Mouse (Mus musculus): ENCODE data around the gene B3gnt2.
"Not testable (repeated sequence)": the region's sequence is repeated elsewhere in the genome, so short reads cannot be mapped to it uniquely, and the experiment has no call there.

B3gnt2 gene

DNA sequence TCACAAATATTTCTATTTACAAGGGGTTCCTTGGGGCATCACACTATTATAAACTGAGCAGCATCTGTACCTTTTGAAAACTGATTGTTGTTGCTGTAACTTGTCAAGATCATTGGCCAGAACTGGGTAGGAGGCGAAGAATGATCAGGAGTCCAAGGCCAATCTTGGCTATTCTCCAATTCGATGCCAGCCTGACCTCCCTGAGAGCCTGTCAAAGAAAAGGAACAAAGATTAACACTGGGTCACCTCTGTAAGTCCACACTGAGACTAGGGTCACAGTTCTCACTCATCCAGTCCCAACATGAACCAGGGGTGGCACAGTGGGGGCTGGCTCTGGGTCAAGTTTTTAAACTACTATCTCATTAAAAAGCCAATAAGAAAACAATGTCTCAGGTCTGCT, 85.9 kb downstream of the B3gnt2 start:
- no peak for DNase-seq (ENCODE audit: low read depth)

DNA sequence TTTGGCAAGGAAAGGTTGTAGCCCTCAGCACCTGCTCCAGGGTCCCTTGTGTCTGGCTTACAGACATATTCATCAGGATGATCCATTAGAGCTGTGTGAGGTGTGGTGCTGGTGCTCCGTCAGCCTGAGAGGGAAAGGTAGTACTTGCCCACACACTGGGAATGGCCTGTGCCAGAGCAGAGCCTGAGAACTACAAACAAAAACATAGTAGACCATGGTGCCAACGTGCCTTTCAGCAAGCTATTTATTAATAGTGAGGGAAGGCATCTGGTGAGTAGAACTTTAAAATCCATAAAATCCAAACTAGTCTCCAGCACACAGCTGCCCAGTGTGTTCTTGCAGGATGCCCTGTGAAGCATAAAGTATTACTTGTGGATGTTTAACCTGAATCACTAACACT, 94.5 kb downstream of the B3gnt2 start:
- DNase-seq (ENCODE audit: low read depth): no peak

DNA sequence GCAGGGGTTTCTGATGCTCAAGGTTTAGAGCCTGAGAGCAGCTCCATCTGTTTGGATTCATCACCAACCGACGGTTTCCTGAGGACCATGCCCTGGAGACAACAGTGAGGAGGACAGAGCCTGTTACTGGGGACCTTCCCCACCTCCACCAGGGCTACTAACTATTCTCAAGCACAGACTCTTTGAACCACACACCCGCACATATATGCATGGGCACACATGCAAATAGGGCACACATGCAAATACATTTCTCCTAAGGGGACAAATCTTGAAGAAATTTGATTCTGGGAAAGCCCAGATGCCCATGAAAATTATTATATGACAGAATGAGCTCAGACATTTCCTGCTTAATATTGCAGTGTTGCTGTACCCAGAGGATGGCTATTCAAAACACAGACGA, 95.3 kb downstream of the B3gnt2 start:
- DNase-seq (ENCODE audit: low read depth): no peak

DNA sequence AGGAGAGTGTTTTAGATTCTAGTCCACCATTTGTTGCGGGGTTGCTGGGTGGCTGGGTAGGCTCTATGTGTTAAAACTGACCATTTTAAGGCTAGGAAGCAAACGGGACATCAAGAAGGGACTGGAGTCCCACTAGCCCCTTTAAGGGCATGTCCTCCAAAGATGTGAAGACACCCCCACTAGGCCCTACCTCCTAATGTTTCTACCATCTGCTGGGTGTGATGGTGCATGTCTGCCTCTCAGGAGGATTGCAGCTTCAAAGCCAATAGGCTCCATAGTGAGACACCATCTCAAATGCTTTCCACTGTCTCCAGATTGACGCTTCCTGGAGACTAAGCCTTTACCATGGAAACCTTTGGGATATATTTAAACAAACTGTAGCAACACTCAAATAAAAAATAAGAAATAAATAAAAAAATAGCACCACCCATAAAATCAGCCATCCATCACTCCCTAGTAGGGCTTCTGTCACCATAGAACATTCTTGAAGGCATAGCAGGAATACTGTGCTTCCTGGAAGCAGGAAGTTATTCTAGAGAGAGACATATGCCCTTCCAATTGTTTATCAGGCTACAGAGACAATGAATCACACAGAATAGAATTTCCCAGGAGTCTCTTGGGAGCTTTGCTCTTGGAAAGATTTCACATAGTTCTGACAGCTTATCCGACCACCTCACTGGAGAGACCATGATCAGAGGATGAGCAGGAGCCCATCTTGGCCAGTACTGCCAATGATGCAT, 97.0 kb downstream of the B3gnt2 start:
- no peak for DNase-seq (ENCODE audit: low read depth)

DNA sequence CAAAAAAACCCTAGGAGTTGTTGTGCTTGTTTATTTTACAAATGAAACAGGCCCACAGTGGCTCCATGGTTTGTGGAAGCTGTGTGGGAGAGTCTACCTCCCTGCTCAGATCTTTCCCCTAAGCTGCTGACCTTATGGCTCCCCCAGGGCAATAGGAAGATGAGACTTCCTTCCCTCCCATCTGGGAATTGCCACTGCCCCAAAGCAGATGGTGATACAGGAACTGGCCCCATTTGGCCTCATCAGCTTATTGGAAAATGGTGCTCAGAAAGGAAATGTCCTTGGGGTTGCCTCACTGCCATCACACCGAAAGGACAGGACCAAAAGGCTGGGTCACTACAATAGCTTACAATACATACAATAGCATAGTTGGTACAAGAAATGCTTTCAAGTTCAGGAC, 97.7 kb downstream of the B3gnt2 start:
- DNase-seq (ENCODE audit: low read depth): no peak

DNA sequence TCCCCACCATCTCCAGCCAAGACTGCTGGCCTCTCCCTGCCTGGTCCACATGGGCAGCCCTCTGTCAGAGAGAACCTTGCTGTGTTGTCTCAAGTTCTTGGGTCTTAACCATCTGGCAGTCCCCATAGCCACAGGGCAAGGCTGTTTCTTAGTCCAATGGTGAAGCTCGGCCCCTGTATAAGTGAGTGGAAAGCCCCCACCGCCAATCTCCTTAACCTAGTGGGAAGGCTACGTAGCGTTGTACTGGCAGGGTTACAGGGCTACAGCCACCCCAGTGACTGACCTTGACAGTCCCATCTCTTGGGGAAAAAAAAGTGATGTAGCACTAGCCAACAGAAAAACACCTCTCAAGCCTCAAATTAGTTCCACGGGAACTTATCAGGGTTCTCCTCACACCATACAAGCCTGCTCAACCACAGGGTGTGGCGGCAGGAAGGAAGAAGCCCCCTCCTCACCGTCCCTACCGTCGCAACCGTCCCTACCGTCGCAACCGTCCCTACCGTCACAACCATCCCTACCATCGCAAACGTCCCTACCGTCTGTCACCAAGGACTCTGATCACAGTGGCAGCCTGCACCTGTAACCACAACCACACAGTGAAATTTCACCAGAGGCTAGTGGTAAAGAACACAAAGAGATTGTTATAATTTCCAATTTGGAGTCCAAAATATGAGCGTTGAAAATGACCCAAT, 98.4 kb downstream of the B3gnt2 start:
- DNase-seq (ENCODE audit: low read depth): no peak

DNA sequence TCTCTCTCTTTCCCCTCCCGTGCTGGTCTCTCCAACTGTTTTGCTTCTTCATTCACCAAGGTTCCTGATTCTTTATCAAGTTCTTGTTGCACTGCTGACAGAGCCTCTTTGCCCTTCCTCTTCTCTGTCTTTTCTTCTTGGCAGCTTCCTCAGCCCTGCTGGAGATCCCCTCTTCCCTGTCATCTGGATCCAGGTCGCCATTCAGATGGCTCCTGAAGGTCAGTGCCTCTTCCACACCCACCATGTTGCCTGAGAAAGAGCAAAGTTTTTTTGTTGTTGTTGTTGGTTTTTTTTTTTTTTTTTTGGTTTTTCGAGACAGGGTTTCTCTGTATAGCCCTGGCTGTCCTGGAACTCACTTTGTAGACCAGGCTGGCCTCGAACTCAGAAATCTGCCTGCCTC, 101.0 kb downstream of the B3gnt2 start:
- no peak for DNase-seq (ENCODE audit: low read depth)

DNA sequence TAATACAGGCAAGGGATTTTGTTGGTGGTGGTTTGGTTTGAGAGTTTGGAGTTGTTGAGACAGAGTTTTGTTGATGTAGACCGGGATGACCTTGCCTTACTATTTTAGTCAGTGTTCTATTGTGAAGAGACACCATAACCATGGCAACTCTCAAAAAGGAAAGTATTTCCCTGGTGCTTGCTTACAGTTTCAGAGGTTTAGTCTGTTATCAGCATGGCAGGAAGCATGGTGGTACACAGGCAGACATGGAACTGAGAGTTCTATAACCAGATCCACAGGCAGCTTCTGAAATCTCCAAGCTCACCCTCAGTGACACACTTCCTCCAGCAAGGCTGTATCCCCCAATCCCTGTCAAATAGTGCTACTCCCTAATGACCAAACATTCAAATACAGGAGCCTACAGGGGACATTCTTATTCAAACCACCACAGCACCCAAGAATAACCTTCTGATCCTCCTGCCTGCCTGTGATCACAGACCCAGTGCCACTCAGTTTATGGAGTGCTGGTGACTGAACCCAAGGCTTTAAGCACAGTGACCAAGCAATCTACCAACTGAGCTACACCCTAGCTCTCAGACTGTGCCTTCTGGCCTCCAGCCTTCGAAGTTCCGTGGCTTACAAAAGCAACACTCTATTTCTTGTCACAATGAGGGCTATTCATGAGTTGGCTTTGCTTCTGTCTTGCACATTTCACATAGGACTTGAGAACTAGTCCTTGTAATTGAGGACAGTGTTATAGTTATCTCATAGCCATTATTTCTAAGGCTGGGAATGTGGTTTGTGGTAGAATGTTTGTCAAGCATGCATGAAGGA, 104.4 kb downstream of the B3gnt2 start:
- no peak for DNase-seq (ENCODE audit: low read depth)

DNA sequence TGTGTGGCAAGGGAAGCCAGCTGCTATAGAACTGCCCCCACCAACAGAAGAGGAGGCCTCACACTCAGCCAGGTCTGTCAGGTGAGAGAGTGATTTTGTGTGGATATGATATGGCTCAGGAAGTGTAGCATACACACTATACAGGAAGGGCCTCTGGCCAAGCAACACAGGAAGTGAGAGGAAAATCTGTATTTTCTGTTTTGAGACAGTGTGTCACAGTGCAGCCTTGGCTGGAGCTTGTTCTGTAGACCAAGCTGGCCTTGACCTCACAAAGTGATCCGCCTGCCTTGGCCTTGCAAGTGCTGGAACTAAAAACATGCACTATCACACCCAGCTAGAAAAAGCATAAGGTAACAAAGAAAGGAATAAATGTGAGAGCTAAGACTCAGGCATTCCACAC, 105.6 kb downstream of the B3gnt2 start:
- no peak for DNase-seq (ENCODE audit: low read depth)

DNA sequence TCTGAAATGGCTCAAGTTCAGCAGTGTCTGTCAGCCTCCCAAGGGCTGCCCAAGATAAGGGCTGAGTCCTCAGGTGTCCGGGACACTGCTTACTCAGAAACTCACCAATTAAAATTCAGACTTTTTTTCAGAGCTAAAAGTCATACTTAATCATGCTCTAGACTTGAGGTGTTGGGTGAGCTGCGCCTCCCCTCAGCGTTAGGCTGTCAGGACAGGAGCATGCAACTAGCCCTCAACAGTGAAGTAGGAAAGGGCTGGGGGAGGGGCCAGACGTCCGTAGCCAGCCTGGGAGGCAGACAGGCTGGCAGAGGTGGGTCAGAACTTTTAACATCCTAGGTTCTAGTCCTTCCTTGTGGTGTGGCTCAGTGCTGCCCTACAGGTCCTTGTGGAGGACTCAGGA, 108.2 kb downstream of the B3gnt2 start:
- no peak for DNase-seq (ENCODE audit: low read depth)

DNA sequence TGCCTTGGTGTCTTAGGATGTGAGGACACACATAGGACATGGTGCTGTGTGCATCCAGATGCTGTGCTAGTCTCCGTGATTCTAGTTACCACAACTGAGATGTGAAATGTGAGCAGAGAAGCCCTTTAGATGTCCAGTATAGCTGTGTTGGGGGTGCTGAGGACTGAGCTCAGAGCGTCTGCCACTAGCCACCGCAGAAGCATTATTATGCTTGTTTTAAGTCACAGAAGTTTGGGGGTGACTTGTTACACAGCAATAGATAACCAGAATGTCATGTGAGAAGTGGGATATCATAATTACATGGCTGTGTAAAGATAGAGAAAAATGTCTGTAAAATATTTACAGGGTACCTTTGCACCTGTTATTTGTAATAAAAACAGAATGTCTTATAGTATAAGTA, 109.2 kb downstream of the B3gnt2 start:
- no peak for DNase-seq (ENCODE audit: low read depth)

DNA sequence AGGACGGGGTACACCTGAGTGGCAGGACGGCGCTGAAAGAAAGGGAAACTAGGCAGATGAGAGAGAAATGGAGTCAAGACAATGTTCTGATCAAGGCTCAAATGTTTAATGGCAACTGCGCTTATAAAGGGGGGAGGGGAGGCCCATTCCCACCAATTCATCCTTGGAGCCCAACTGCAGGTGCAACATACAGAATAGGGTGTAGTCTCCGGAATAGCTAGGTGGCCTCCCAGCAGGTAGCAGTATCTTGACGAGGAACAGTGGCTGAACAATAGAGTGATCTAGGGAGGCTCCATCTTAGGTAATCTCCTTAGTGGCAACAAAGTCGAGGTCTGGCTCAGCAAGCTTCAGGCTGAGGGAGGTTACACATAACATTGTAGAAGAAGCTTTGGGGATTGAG, 113.4 kb downstream of the B3gnt2 start:
- no peak for DNase-seq (ENCODE audit: low read depth)

DNA sequence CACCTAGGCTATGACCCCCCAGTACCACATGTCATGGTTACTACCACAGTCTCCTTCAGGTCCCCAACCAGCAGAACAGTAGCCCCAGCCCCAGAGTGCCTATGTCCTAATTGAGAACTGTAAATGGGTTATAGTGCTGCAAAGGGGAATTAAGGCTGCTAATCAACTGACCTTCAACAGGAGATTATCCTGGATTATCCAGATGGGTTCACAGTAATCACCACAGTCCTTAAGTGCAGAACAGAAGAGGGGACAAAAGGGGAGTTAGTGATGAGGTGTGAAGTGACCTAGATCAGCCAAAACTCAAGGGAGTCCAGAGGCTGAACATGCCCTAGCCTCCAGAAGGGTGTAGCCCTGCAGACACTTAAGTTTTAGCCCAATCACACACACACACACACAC, 115.4 kb downstream of the B3gnt2 start:
- DNase-seq (ENCODE audit: low read depth): no peak

DNA sequence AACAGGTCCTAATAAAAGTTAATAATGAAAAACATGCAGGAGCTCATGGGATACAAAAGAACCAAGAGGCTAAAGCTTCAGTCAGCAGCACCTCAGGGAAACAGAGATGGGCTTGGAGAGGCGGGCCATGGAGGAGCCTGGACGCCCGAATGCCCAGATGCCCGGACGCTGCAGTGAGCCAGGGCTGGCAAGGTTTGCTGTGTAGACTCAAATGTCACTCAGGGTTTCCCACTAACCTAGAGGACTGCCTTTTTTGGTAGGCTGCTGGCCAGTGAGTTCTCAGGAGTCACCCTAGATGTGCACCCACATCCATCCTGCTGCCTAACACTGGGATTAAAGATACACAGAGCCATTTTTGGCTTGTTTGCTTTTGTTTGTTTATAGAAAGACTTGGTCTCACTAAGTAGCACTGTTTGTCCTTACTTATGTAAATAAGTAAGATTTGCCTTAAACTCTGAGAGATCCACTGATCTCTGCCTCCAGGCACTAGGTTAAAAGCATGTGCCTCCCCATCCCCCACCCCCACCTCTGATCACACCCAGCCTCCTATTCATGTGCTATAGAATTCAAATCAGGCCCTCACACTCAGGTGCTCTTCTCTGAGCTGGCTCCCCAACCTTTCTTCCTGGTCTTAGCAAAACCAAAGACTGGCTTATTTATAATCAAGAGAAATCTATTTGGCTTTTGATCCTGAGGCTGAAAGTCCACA, 117.0 kb downstream of the B3gnt2 start:
- no peak for DNase-seq (ENCODE audit: low read depth)

DNA sequence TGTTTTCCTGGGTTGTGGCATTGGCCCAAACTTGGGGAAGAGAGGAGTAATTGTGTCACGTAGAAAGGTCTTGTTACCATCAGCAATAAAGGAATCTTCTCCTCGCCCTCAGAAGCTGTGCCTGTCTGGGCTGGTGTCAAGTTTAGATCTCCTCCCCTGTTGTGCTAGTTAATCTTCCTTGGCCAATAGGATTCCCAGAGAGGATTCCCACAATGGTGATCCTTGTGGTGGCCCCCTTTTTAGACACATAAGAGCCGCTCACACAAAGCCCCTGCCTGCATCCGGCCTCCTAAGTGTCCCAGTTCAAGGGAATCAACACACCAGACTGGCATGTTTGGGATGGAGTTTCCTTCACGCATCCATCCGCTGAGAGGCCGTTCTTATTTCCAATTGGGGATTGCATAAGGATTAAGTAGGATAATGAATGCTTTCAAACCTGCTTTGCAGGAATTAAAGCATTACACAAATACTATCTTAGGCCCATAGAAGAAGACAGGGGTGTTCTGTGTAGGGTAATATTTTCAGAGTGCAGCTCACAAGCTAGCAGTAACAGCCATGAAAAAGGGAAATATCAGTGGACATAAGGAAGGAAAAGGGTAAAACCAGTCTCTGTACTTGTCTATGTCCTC, 118.6 kb downstream of the B3gnt2 start:
- DNase-seq (ENCODE audit: low read depth): no peak

DNA sequence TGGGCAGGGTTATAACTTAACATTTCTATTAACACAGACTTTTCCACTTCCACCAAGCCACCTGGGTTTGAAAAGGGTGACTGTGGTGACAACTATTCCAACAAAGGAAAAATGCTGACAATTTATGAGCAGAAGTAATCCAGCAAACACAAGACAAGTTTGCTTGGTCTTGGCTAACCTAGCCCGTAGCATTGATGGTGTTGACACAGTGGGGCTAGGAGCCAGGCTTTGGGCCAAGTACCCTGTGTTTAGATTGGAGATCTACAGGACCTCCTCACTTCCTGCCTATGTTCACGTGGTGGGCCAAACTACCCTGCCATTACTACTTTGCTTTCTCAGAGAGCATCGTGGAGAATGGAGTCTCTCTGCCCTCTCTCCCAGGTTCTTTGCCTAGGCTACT, 119.3 kb downstream of the B3gnt2 start:
- no peak for DNase-seq (ENCODE audit: low read depth)

DNA sequence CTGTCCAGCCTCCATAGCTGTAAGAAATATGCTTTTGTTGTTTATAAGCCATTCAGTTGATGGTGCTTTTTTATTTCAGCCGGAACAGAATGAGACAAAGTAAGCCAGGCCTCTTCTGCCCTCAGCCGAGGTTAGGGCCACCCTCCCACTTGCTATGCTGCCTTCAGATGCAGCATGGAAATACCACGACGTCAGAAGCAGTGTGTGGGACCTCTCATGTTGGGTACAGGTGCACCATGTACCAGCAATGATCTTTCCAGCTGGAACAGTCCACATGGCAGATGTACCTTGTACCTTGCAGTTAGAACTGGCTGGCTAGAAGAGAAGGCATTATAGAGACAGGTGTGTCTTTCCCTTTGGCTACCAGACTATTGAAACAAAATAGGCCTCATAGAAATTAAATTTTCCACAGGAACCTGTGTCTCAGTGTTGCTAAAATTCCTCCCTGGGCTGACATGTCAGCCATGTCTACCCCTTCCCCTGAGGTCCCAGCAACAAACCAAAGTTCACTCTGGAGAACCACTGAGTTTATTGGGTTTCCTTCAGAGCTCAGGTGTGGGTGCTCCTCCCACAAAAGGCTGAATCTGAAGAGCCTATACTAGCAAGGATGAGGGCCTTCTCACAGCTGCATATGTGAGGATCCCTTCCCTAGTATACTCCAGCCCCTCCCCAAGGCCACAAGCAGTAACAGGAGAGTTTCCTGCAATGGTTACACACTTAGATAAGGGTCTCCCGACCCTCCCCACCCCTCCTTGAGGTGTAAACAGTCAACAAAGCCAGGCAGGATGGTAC, 121.1 kb downstream of the B3gnt2 start:
- no peak for DNase-seq (ENCODE audit: low read depth)

DNA sequence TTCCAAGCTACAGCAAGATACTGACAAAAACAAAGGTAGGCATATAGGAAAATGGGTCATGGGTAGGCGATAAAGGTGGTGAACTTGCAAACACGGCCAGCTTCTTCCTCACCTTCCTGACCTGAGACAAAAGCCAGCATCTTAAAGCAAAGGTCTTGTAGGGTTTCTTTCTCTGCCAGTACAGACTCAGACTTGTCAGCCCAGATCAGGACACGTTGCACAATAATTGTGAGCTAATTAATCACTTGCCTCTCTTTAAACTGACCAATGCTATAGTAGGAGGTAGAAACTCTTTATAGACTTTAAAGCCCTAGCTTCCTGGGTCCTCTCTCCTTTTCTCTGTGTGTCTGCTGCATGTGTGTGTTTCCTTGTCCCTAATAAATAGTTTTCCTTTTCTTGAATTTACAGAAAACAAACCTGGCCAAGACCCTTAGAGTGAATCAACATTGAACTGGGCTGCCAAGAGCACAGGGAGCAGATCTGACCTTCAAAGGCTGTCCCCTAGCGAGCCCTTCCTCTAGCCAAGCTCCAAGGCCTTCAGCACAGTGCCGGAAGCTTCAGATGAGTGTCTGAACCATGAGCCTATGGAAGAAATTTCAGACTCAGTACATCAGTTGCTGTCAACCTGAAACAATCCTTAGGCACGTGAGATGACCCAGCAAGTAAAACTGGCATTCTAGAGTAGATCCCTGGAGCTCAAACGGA, 124.1 kb downstream of the B3gnt2 start:
- no peak for DNase-seq (ENCODE audit: low read depth)

DNA sequence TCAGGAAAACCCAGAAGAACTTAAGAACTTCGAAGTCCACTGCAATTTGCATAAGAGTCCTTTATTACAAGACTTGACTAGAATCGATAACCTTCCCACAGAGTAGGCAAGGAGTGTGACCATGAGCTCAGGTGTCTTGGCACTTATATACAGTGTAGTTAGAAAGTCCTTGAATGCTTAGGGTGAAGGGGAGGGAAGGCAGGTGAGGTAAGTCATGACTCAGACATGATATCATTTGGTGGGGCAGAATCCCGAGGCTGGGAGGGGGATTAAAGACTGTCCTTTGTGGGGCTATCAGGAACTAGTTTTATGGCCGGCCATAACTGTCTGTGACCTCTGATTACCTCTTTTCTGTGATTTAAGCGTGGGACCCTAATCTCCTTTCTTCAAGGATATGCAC, 125.6 kb downstream of the B3gnt2 start:
- DNase-seq (ENCODE audit: low read depth): not testable (repeated sequence)

DNA sequence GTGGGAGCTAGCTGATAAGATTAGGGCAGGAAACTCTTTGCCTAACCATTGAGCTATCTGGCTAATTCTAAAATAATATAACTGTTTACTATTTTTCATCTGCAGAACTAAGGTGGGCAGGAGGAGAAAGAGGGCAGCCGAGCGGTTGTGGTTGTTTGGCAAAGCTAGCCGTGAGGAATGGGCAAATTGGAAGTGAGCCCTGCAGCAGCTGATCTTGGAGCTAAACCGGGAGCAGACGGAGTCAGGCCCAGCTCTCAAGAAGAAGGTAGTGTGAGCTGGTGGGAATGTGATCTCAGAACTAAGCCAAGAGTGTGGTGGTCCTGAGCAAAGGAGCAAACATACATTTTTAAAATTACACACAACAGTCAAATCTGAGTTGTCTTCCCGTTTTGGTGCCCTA, 126.8 kb downstream of the B3gnt2 start:
- DNase-seq (ENCODE audit: low read depth): no peak

DNA sequence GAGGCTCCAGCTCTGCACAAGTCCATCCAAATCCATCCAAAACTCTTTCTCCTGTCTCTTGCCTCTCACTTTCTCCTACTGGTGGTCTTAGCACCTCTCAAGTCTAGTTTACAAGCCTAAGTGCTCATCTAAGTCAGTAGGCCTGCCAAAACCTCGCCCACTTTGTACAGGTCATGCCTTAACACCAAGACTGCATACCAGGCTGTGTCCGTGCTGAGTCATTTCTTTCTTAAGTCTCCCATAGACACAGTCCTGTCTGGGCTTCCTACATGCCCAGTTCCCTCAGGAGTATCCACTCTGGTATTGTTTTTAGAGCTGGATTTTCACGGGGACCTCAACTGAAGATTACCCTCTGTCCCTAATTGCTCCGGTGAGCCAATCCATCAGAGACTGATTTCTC, 127.9 kb downstream of the B3gnt2 start:
- no peak for DNase-seq (ENCODE audit: low read depth)

Measured in c-Kit-positive CD71-negative TER-119-negative erythroid progenitor cells, embryonic 14.5 days (primary cell).